Mouse (Mus musculus) midbrain, embryonic 16.5 days (tissue): ENCODE data around the gene Lgr5. TPM values are rescaled to one million over a fixed set of nuclear protein-coding genes. Genes with fewer than 3 reads are reported as not detected.

Source experiments
- ATAC-seq: fragments of 200-750 bp; cut with Nextera tagmentation; 2 replicates; pipeline ENCODE4 v1.8.0; 2017; ENCODE audit warnings: moderate TSS enrichment
- H3K27ac ChIP-seq: fragments of 300-500 bp; sonication (generic); 2 replicates; pipeline ENCODE4 v1.5.1; 2014; ENCODE audit warnings: mild to moderate bottlenecking, low read length, mixed read lengths
- H3K27me3 ChIP-seq: fragments of 300-500 bp; sonication (generic); 2 replicates; pipeline ENCODE4 v1.6.1; 2014; ENCODE audit warnings: low read depth, low read length, mixed read lengths; ENCODE audit not compliant: control insufficient read depth, insufficient read depth
- H3K36me3 ChIP-seq: fragments of 300-500 bp; sonication (generic); 2 replicates; pipeline ENCODE4 v1.6.1; 2014; ENCODE audit warnings: mild to moderate bottlenecking, low read length, moderate library complexity, mixed read lengths; ENCODE audit not compliant: control insufficient read depth, insufficient read depth
- H3K4me1 ChIP-seq: fragments of 300-500 bp; sonication (generic); 2 replicates; pipeline ENCODE4 v1.6.1; 2014; ENCODE audit warnings: mild to moderate bottlenecking, low read length, mixed read lengths; ENCODE audit not compliant: control insufficient read depth, insufficient read depth
- H3K4me2 ChIP-seq: fragments of 300-500 bp; sonication (generic); 2 replicates; pipeline ENCODE4 v1.6.1; 2014; ENCODE audit warnings: mild to moderate bottlenecking, low read length, mixed read lengths
- H3K4me3 ChIP-seq: fragments of 300-500 bp; sonication (generic); 2 replicates; pipeline ENCODE4 v1.5.1; 2014; ENCODE audit warnings: low read depth, mild to moderate bottlenecking, low read length, moderate library complexity, mixed read lengths
- H3K9ac ChIP-seq: fragments of 300-500 bp; sonication (generic); 2 replicates; pipeline ENCODE4 v1.6.1; 2014; ENCODE audit warnings: low read depth, low read length, mixed read lengths
- H3K9me3 ChIP-seq: fragments of 300-500 bp; sonication (generic); replicated peaks from 2 replicates; pipeline ENCODE4 v1.6.1; 2014; ENCODE audit warnings: mild to moderate bottlenecking, low read length, mixed read lengths; ENCODE audit not compliant: control insufficient read depth, poor library complexity, severe bottlenecking
- WGBS: fragments of 180-500 bp; shearing (Covaris S2); extraction: QIAGEN DNeasy Blood & Tissue Kit; methylation state at CpG from one replicate; pipeline ENCODE4 v1.1.7; 2014; 5-methylcytosine and 5-hydroxymethylcytosine counted together
- polyA plus RNA-seq: library from polyadenylated mRNA; unstranded; fragments of >200 nt; fragmentation: Nextera tagmentation; extraction: Ambion mirVana; gene quantifications from 2 replicates; pipeline ENCODE4 v1.2.1, GENCODE M21; 2015

The Lgr5 gene
- polyA plus RNA-seq, 1 experiment from 2014 or later, result 1.4 TPM

DNA sequence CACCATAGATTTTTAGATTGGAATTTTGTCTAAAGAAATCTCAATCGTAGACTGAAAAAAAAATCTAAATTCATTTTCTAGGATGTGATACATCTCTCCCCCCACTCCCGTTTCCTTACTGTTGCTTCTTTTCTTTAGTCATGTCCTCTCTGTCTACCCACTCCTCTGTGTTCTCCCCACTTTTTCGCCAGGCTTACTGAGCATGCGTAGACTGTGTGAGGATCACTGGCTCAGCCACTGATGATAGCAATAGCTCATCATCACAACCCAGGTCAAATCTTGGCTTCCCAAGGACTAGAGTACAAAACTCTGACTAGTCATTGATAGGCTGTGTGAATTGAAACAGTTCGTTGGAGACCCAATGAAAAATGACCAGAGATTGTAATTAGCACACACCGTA lies 6.1 kb upstream of the Lgr5 start:
- H3K4me3 ChIP-seq, result no peak overlapping the region
- H3K4me2 ChIP-seq, result no peak overlapping the region
- 80% methylated on average over 6 of the region's 6 CpGs for WGBS
- no peak overlapping the region for H3K9ac ChIP-seq
- H3K36me3 ChIP-seq, result no peaks in the 10 kb centered on the region
- no peaks in the 10 kb centered on the region for H3K4me1 ChIP-seq
- H3K27me3 ChIP-seq, result peaks cover 11% of the 10 kb centered on the region
- no peak overlapping the region for H3K27ac ChIP-seq
- no peaks in the 10 kb centered on the region for H3K9me3 ChIP-seq
- no peak for ATAC-seq

DNA sequence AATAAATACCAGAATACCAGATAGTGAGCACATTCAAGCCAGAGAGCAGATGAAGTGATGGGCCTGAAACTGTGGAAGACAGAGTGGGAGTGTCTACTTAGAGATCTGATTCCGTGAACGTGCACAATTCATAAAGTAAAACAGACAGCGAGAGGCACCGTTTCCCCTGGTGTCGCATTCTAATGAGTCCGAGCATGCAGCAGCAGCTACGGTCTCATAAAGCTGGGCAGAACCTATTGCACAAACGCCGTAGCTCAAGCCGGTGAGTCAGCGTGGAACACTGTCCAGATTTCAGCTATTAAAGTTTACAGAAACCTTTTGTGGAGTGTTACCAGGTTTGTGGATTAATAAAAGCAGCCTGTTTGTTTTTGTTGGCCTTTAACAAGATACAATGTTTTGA lies 5.6 kb upstream of the Lgr5 start:
- no peak overlapping the region for H3K9ac ChIP-seq
- peak overlapping the region; percentile 38; the same call in 1 of the 2 replicates for H3K4me2 ChIP-seq
- no peaks in the 10 kb centered on the region for H3K4me1 ChIP-seq
- no peak overlapping the region for H3K4me3 ChIP-seq
- peaks cover 11% of the 10 kb centered on the region for H3K27me3 ChIP-seq
- WGBS, result 36% methylated on average over 11 of the region's 11 CpGs
- ATAC-seq, result no peak
- H3K27ac ChIP-seq, result no peak overlapping the region
- H3K9me3 ChIP-seq, result no peaks in the 10 kb centered on the region
- H3K36me3 ChIP-seq, result no peaks in the 10 kb centered on the region

GRCm38 (mm10) chr10:115587979-115588378 lies 399 bp upstream of the Lgr5 start:
- no peaks in the 10 kb centered on the region for H3K36me3 ChIP-seq
- ATAC-seq, result no peak
- peaks cover 18% of the 10 kb centered on the region for H3K4me1 ChIP-seq
- peak overlapping the region; percentile 65 for H3K9ac ChIP-seq
- no peak overlapping the region for H3K27ac ChIP-seq
- under 1% methylated on average over 7 of the region's 7 CpGs for WGBS
- peak overlapping the region; percentile 59 for H3K4me3 ChIP-seq
- no peaks in the 10 kb centered on the region for H3K9me3 ChIP-seq
- H3K4me2 ChIP-seq, result peak overlapping the region; percentile 93
- peaks cover 18% of the 10 kb centered on the region for H3K27me3 ChIP-seq

- peaks cover 21% of the 10 kb centered on the region for H3K27me3 ChIP-seq
- H3K4me2 ChIP-seq, result peak overlapping the region; percentile 93
- peaks cover 18% of the 10 kb centered on the region for H3K4me1 ChIP-seq
- H3K36me3 ChIP-seq, result no peaks in the 10 kb centered on the region
- under 1% methylated on average over 41 of the region's 41 CpGs for whole genome bisulfite sequencing
- H3K4me3 ChIP-seq, result peak overlapping the region; percentile 59
- H3K9me3 ChIP-seq, result no peaks in the 10 kb centered on the region
- no peak overlapping the region for H3K27ac ChIP-seq
- ATAC-seq, result peak; percentile 77
- peak overlapping the region; percentile 65 for H3K9ac ChIP-seq
Observed at GRCm38 (mm10) chr10:115586246-115587231, 1.0 kb downstream of the Lgr5 start.

GRCm38 (mm10) chr10:115585491-115586245 lies 1.9 kb downstream of the Lgr5 start:
- 1% methylated on average over 21 of the region's 21 CpGs for WGBS
- peak overlapping the region; percentile 59 for H3K4me3 ChIP-seq
- no peak overlapping the region for H3K9ac ChIP-seq
- H3K27ac ChIP-seq, result no peak overlapping the region
- no peaks in the 10 kb centered on the region for H3K36me3 ChIP-seq
- H3K4me2 ChIP-seq, result peak overlapping the region; percentile 93
- H3K9me3 ChIP-seq, result no peaks in the 10 kb centered on the region
- peaks cover 21% of the 10 kb centered on the region for H3K27me3 ChIP-seq
- H3K4me1 ChIP-seq, result peaks cover 18% of the 10 kb centered on the region
- ATAC-seq, result no peak

- peaks cover 18% of the 10 kb centered on the region for H3K27me3 ChIP-seq
- no peak for ATAC-seq
- H3K4me2 ChIP-seq, result peak overlapping the region; percentile 93; the same call in 1 of the 2 replicates
Observed at GRCm38 (mm10) chr10:115584656-115585055, 2.9 kb downstream of the Lgr5 start.

GRCm38 (mm10) chr10:115583071-115583470 lies 4.5 kb downstream of the Lgr5 start:
- Histone ChIP-seq H3K4me1 (peaks cover 16% of the 10 kb centered on the region), H3K27ac (no peak overlapping the region), H3K4me2 (no peak overlapping the region), H3K36me3 (no peaks in the 10 kb centered on the region), H3K9ac (no peak overlapping the region), H3K9me3 (no peaks in the 10 kb centered on the region), H3K4me3 (no peak overlapping the region), H3K27me3 (peaks cover 10% of the 10 kb centered on the region; the same call in 1 of the 2 replicates)
- 90% methylated on average over 3 of the region's 3 CpGs for WGBS
- ATAC-seq, result no peak

More at GRCm38 (mm10) chr10:115584656-115585055, 2.9 kb downstream of the Lgr5 start:
- no peak overlapping the region for H3K9ac ChIP-seq
- no peaks in the 10 kb centered on the region for H3K9me3 ChIP-seq
- no peaks in the 10 kb centered on the region for H3K36me3 ChIP-seq
- 24% methylated on average over 13 of the region's 14 CpGs for WGBS
- no peak overlapping the region for H3K27ac ChIP-seq
- peaks cover 18% of the 10 kb centered on the region for H3K4me1 ChIP-seq
- H3K4me3 ChIP-seq, result no peak overlapping the region

GRCm38 (mm10) chr10:115581971-115582370 lies 5.6 kb downstream of the Lgr5 start:
- no peaks in the 10 kb centered on the region for H3K9me3 ChIP-seq
- H3K4me3 ChIP-seq, result no peak overlapping the region
- H3K4me2 ChIP-seq, result no peak overlapping the region
- H3K36me3 ChIP-seq, result no peaks in the 10 kb centered on the region
- ATAC-seq, result no peak
- 78% methylated on average over 9 of the region's 9 CpGs for WGBS
- peaks cover 9% of the 10 kb centered on the region; the same call in 1 of the 2 replicates for H3K27me3 ChIP-seq
- H3K4me1 ChIP-seq, result peaks cover 11% of the 10 kb centered on the region
- H3K27ac ChIP-seq, result no peak overlapping the region
- no peak overlapping the region for H3K9ac ChIP-seq
